Mouse (Mus musculus): ENCODE data around the gene Fcgr1.
"Not testable (repeated sequence)": the region's sequence is repeated elsewhere in the genome, so short reads cannot be mapped to it uniquely, and the experiment has no call there.

The Fcgr1 gene

DNA sequence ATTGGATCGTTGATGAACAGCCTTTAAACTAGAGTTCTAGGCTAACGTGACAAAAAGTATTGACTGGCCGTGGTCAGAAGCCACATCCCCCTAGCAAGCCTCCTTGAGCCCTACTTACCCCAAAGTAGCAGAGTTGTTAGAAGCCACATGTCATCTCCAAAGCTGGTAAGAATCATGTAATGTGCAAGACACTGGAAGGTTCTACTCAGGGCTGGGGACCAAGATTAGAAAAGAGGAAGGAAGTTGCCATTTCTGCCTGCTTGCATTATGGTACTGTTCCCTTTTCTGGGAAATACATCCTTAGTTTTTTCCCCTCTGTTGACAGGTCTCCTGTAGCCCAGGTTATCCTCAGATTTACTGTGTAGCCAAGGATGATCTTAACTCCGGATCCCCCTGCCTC lies at the start of gene Fcgr1:
Fcgr1 (minus strand) TSS at position 183 of the 400 bp plus-strand sequence.
- no peak for DNase-seq (ENCODE audit: extremely low read depth, low read depth, low spot score)

DNA sequence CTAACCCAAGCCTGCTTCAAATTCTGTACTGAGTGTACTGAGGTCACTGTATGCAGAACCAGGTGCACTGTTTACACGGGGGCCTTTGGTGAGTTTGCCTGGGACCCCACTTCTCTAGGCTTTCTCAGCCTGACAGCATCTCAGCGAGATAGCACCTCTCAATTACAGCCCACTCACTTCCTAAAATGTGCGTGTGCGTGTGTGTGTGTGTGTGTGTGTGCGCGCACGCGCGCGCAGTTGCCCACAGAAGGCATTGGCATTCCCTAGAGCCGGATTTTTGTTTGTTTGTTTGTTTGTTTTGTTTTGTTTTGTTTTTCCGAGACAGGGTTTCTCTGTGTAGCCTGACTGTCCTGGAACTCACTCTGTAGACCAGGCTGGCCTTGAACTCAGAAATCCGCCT lies 48.9 kb upstream of the Fcgr1 start:
- DNase-seq (ENCODE audit: extremely low read depth, low read depth, low spot score), result not testable (repeated sequence)

DNA sequence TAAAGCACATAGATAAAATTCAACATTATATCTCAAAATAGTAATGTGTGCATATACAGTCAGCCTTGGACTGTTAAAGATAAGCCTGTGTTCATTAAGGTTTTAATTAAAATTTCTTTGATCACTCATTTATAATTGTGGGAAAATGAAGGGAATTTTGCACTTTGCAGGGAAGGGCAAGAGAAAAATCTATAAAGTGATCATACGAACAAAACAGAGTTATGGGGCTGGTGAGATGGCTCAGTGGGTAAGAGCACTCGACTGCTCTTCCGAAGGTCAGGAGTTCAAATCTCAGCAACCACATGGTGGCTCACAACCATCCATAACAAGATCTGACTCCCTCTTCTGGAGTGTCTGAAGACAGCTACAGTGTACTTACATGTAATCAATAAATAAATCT lies 48.3 kb upstream of the Fcgr1 start:
- not testable (repeated sequence) for DNase-seq (ENCODE audit: extremely low read depth, low read depth, low spot score)

DNA sequence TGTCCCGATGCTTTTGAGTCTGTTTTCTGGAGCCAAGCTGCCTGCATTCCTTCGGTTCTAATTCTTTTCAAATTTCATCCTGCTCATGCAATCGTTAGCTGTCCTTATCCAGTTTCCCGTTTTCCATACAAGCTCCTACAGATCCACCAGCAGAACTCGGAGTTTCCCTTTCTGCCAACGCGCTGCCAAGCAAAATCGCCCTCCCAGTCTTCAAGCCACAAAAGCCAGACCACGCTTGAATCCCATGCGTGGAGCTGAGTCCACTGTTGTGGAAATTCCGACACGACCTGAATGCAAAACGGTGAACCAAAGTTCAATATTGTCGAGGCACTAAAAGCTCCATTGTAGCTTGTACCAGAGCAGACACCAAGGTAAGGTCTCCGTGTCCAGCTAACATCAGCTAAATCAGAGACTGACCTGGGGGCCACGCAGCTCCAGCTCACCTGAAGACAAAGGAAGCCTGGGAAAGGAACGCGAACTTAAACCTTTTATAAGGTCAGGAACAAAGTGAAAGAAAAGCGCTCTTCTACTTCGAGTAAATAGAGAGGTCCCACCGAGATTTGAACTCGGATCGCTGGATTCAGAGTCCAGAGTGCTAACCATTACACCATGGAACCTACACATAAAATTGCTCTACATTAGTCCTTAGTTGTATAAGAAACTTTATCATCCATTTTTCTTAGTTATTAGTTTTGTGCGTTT lies 47.0 kb upstream of the Fcgr1 start:
- DNase-seq (ENCODE audit: extremely low read depth, low read depth, low spot score), result no peak

DNA sequence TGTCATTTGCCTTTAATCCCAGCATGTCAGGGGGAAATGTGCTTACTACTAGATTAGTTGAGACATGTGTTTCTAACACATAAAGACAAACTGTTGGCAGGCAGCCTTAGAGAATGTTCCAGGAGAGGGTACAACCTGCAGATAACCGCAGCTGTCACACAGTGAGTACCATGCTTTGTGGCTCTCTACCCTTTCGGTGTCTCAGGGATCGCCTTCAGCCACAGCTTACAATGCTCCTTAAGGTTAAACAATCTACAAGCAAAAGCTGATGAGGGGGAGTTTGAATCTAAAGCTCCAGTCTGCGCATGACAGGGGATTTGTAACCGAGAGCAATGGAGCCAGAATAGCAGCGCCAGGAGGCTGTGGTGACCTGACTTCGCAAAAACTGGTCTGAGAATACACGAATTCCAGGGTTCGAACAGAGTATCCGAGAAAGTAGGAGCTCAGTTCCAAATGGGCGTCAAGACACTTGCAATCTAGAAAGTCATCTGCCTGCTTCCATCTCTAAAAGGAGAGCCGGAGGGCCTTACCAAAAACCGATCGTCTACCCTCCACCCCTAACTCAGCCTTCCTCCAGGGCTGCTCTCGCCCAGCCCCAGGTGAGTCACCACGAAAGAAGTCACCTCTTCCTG lies 45.2 kb upstream of the Fcgr1 start:
- no peak for DNase-seq (ENCODE audit: extremely low read depth, low read depth, low spot score)

DNA sequence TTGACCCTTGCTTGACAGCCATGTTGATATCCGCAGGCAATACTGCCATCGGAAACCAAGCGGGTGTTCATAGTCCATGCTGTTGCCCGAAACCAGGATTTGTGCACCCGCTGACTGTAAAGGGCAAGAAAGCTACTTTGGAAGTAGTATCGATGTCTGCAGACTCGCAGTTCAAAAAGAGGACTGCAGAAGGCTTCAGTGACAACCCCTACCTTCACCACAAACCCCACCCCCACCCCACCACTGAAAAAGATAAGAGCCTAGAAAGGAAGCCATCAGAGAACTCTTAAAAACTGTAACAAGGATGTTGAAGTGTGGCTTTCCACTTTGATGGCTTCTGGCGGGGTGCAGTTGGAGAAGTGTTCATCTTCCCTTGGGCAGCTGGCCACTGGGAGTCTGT lies 44.3 kb upstream of the Fcgr1 start:
- DNase-seq (ENCODE audit: extremely low read depth, low read depth, low spot score), result no peak

DNA sequence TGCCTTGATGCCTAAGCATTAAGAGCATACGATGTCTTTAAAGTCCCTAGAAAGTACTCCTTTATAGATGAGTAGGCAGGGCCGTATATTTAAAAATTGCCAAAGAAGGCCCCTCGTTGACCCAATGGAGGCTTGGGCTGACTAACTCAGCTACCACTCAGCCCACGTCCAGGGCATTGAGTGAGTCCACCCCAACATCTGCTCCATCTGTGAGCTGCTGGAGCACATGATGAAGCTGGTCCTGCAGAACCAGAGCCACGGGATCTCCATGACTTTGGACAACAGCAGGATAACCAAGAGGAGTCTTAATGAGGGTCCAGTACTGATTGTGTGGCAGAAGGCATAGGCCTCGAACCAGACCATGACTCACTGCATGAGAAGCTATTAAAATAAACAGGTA lies 43.5 kb upstream of the Fcgr1 start:
- DNase-seq (ENCODE audit: extremely low read depth, low read depth, low spot score), result no peak

DNA sequence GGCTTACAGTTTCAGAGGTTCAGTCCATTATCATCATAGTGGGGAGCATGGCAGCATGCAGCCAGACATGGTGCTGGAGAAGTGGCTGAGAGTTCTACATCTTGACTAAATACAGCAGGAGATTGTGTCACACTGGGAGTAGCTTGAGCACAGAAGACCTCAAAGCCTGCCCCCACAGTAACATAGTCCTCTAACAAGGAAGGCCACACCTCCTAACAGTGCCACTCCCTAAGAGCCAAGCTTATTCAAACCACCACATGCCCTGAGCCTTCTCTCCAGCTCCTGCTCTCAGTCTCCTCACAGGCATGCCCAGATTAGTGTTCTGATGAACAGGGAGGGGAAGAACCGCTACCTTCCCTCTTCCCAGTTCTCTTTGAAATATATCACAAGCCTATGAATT lies 42.9 kb upstream of the Fcgr1 start:
- no peak for DNase-seq (ENCODE audit: extremely low read depth, low read depth, low spot score)

DNA sequence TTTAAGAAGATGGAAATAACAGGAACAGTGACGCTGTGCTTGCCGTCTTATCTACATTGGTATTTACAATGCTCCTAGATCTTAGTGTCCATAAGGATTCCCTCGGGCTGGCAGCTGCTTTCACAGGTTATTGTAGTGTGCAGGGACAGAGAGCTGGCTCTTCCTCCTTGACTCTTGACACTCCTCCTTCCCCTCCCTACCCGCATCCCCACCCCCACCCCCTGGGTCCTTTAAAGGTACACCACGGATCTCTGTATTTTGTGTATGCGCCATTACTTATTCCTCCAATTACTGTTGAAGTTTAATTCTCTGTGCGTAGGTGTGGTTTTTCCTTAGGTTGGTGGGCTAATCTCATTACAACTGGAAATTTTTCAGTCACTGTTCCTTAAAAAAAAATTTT lies 41.8 kb upstream of the Fcgr1 start:
- no peak for DNase-seq (ENCODE audit: extremely low read depth, low read depth, low spot score)

DNA sequence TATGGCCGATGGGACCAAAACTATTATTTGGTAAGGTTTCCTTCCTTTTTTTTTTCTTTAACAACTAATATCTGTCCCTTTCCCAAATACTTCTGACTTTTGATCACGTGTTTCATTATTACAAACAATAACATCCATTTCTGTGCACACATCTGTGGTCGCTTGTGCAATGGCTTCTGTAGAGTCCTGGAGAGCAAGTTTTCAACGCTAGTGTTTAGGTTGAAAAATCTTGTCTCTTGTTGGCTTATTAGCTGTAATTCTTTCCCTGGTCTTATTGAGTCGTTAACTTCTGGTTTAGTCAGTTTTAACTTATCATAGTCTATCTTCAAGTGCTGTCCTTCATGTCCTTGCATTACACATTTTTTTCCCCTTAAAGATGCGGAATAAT lies 41.4 kb upstream of the Fcgr1 start:
- no peak for DNase-seq (ENCODE audit: extremely low read depth, low read depth, low spot score)

DNA sequence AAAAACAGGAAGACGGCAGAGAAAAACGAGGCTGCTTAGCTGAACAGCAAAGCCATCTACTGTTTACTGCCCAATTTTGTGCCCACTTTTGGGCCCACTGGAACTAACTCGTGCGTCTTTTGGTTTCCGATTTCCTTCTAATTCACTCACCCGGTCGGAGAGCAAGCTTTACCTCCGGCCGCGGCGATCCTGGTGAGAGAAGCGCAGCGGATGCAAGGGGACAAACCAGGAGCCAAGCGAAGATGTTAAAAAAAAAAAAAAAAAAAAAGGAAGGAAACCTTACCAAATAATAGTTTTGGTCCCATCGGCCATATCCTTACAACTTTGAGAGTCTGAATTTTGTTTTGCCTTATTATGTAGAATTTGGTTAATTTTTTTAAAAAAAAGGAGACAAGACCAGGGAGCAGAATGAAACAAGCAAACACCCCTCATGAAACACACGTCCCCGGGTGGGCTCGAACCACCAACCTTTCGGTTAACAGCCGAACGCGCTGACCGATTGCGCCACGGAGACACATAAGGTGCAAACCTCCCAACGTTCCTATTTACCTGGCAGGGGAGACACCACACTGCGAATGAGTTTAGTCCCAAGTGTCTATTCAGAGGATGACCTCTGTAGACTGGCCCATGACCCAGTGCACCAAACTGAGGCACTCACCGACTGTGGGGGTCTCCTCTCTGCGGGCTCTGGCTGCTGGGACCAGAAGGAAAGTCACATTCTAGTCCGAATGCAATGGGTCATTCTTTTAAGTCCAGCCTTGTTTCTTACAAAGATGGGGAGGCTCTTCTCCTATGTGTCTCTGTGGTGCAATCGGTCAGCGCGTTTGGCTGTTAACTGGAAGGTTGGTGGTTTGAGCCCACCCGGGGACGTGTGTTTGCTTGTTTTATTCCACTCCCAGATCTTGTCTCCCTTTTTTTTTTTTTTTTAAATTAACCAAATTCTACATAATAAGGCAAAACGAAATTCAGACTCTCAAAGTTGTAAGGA lies 40.7 kb upstream of the Fcgr1 start:
- DNase-seq (ENCODE audit: extremely low read depth, low read depth, low spot score), result no peak

DNA sequence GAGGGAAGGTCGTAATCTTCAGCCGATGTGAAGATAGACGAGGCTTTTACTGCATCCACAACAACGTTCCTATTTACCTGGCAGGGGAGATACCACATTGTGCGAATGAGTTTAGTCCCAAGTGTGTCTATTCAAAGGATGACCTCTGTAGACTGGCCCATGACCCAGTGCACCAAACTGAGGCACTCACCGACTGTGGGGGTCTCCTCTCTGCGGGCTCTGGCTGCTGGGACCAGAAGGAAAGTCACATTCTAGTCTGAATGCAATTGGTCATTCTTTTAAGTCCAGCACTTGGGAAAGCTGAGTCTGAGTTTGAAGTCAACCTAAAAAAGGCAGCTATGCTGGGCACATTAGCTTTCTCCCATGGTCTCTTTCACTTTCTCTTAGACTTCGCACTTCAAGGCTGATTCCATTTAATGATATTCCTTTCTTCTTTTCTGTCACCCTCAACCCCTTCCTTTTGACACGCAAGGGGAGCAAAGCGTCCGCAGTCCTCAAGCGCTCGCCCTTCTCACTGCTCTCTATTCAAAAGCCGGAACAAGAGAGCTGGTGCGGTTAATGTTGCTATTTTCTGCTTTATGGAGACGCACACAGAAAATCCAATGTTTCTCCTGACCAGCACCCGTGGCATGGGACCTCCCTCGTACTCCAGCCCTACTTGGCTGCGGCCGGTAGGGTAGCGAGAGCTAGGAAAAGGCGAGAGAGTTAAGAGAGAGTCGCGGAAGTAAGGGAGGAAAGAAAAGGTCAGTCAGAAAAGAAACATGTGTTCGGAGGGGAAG lies 39.8 kb upstream of the Fcgr1 start:
- DNase-seq (ENCODE audit: extremely low read depth, low read depth, low spot score), result no peak

DNA sequence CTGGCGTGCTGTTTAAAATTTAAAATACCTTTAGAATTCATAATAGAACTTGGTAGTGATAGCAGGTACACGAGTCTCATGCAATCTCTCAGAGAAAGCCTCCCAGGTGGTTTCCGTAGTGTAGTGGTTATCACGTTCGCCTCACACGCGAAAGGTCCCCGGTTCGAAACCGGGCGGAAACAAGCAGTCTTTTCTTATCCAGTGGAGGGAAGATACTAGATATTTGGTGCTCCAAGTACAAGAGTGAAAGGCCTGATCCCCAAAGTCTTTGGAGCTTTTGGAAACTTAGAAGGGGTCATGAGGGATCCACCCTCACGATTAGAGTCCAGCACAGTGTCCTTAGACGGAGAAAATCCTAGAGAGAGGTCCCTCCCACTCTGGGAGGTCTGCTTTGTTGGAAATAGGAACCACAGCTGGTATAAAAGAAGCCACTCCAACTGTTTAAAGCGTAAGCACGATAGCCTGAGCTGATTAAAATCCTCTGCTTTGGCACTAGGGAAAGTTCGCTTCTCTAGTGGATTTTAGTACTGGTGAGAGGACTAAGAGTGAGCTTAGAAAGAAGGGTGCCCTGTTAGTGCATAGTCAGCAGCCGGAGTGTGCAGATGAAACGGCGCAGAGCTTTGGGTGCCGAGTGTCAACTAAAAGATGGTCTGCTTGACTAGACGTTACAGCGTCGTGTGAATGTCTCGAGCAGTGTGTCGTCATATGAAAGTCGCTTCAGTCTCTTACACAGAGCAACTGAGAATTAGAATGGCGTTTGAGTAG lies 39.0 kb upstream of the Fcgr1 start:
- DNase-seq (ENCODE audit: extremely low read depth, low read depth, low spot score), result no peak

DNA sequence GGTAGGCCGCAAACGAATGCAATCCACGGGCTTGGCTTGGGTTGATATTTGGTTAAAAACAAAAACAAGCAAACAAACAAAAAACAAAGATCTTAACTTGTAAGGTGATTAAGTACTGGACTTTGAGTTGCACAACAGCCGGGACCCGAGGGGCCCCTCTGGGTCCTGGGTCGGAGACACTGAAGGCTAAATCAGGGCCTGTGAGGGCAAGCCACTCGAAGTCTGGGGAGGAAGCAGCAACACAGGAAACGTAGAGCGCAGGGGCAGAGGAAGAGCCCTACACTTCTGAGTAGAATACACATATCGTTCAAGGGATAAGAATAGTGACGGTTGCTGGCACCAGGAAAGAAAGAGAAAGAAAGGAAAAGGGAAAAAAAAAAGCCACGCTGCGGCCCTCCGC lies 38.2 kb upstream of the Fcgr1 start:
- no peak for DNase-seq (ENCODE audit: extremely low read depth, low read depth, low spot score)

DNA sequence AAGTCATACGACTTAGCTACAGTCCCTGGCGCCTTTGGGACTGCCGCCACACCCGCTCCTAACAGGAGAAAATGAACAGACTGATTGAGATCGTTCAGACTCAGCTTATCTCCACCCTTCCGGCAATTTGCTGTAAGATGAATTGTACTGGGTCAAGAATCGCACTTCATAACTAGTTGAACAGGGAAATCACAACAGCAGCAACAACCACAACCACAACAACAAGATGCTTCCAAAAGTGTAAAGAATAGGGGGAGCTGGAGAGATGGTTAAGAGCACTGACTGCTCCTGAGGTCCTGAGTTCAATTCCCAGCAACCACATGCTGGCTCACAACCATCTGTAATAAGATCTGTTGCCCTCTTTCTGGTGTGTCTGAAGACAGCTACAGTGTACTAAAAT lies 37.7 kb upstream of the Fcgr1 start:
- no peak for DNase-seq (ENCODE audit: extremely low read depth, low read depth, low spot score)

DNA sequence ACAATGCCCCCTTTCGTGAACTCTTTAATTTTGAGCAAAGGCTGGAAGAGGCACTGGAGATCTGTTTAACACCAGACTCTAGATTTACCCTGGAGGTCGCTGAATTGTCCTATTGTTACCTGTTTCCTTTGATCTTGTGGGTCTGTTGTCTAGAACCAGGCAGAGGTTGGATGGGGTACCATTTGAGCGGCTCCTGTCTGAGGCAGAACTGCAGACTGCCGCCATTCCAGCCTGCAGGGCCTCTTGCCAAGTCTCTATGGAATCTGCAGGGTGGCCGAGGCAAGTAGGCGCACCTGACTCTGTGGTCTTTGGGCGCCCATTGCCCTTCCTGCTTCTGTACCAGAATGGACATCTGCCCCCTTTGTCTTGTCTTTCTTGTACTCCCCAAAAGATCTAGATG lies 36.8 kb upstream of the Fcgr1 start:
- DNase-seq (ENCODE audit: extremely low read depth, low read depth, low spot score), result no peak

DNA sequence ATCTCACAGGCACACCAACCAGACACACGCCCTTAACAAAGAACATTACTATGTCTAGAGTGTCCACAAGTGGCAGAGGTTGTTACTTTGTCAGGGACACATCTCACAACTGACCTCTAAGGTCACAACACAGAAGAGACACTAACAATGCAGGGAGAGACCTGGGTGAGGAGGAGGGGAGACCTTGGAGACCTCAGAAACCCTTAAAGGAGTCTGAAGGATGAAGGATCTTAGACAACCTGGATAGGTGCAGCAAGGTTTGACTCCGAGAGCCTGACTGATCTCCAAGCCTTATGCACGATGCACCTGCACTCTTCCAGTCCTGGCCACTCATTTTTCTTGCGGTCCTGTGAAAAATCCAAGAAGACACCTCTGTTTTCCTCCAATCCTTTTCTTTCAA lies 36.4 kb upstream of the Fcgr1 start:
- no peak for DNase-seq (ENCODE audit: extremely low read depth, low read depth, low spot score)

DNA sequence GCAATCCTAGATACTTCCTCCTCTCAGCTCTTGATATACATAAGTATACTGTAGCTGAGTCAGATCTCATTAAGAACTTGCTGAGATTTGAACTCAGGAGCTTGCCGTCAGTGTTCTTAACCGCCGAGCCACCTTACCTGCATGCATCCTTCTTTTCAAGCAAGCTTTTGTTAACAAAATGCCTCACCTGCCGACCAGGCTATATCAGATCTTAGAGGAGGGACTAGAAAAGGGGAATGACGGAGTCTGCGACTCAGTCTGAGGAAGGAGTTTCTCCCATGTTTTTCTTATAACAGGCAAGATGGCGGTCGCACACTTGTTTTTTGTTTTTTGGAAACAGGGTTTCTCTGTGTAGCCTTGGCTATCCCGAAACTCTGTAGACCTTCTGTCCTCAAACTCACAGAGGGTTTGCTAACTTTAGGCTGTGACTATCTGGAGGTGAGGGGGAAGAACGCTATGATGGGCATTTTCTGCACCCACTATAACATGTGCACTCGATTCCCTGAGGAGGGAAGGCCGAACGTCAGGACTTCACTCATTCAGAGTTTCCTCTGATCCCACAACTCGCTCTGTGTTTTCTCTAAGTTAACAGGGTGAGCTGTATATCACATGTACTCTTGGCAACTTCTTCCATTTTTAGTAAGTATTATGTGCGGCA lies 35.1 kb upstream of the Fcgr1 start:
- DNase-seq (ENCODE audit: extremely low read depth, low read depth, low spot score), result no peak

DNA sequence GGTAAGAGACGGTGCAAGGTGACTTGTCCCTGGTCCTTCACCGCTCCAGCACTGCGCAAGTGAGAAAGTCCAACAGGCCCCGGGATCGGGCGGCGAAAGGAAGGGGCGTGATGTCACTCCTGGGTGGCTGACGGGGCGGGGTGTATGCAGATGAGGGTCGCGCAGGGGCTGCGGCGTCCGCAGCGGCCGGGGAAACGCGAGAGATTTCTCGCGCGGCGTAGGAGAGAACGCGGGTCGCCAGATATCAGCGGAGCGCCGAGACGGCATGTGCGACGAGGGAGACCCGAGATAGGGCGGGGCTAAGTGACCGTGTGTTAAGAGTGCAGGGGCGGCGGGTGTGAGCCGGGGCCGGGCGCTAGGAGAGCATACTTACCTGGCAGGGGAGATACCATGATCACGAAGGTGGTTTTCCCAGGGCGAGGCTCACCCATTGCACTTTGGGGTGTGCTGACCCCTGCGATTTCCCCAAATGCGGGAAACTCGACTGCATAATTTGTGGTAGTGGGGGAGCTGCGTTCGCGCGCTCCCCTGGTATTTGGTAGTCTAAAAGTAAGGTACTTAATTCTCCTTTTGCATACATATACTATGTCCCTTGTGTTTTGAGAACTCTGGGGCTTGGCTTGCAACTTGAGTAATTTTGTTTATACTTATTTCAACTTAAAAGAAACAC lies 34.4 kb upstream of the Fcgr1 start:
- DNase-seq (ENCODE audit: extremely low read depth, low read depth, low spot score), result not testable (repeated sequence)

Data from fat pad, adult 2 months (tissue).